Mouse (Mus musculus): ENCODE results near the gene Mrpl49. TPM values are rescaled to one million over a fixed set of nuclear protein-coding genes. Genes with fewer than 3 reads are reported as not detected.

Gene Mrpl49
- polyA plus RNA-seq, 1 experiment from 2014 or later, result 81.7 TPM

GRCm38 (mm10) chr19:6035966-6036585, 21.5 kb downstream of the Mrpl49 start:
- no peaks in the 10 kb centered on the region for H3K27me3 ChIP-seq (ENCODE audit: control insufficient read depth, insufficient read depth, low read length)
- no peaks in the 10 kb centered on the region for H3K4me1 ChIP-seq (replicated peaks; ENCODE audit: control insufficient read depth, insufficient read depth, low read length)
- no peak overlapping the region for H3K9ac ChIP-seq (ENCODE audit: low read depth, low read length)
- H3K4me3 ChIP-seq (ENCODE audit: low read depth, low read length), result no peak overlapping the region
- no peak overlapping the region for H3K4me2 ChIP-seq (replicated peaks; ENCODE audit: low read depth, low read length)
- 79% methylated on average over 9 of the region's 9 CpGs for WGBS
- no peak for ATAC-seq (ENCODE audit: low FRiP score)
- H3K36me3 ChIP-seq (ENCODE audit: control insufficient read depth, insufficient read depth, low read length), result no peaks in the 10 kb centered on the region
- no peak overlapping the region for H3K27ac ChIP-seq (ENCODE audit: low read depth, low read length)
- no peak for DNase-seq (ENCODE audit: low spot score)
- no peaks in the 10 kb centered on the region for H3K9me3 ChIP-seq (ENCODE audit: control insufficient read depth, low read length)

- H3K9me3 ChIP-seq (ENCODE audit: control insufficient read depth, low read length), result no peaks in the 10 kb centered on the region
- no peak overlapping the region for H3K4me3 ChIP-seq (ENCODE audit: low read depth, low read length)
- H3K36me3 ChIP-seq (ENCODE audit: control insufficient read depth, insufficient read depth, low read length), result no peaks in the 10 kb centered on the region
- DNase-seq (ENCODE audit: low spot score) (no peak), ATAC-seq (ENCODE audit: low FRiP score) (no peak)
- 77% methylated on average over 14 of the region's 14 CpGs for WGBS
- no peaks in the 10 kb centered on the region for H3K27me3 ChIP-seq (ENCODE audit: control insufficient read depth, insufficient read depth, low read length)
- no peak overlapping the region for H3K9ac ChIP-seq (ENCODE audit: low read depth, low read length)
- no peak overlapping the region for H3K4me2 ChIP-seq (replicated peaks; ENCODE audit: low read depth, low read length)
- H3K4me1 ChIP-seq (replicated peaks; ENCODE audit: control insufficient read depth, insufficient read depth, low read length), result no peaks in the 10 kb centered on the region
- no peak overlapping the region for H3K27ac ChIP-seq (ENCODE audit: low read depth, low read length)
Observed at GRCm38 (mm10) chr19:6030520-6031280, 26.9 kb downstream of the Mrpl49 start.

- whole genome bisulfite sequencing, result 76% methylated on average over 9 of the region's 9 CpGs
- no peak overlapping the region for H3K4me3 ChIP-seq (ENCODE audit: low read depth, low read length)
- no peaks in the 10 kb centered on the region for H3K36me3 ChIP-seq (ENCODE audit: control insufficient read depth, insufficient read depth, low read length)
- no peaks in the 10 kb centered on the region for H3K4me1 ChIP-seq (replicated peaks; ENCODE audit: control insufficient read depth, insufficient read depth, low read length)
- no peak for ATAC-seq (ENCODE audit: low FRiP score)
- H3K27me3 ChIP-seq (ENCODE audit: control insufficient read depth, insufficient read depth, low read length), result no peaks in the 10 kb centered on the region
- H3K4me2 ChIP-seq (replicated peaks; ENCODE audit: low read depth, low read length), result no peak overlapping the region
- no peak for DNase-seq (ENCODE audit: low spot score)
- no peak overlapping the region for H3K27ac ChIP-seq (ENCODE audit: low read depth, low read length)
- no peaks in the 10 kb centered on the region for H3K9me3 ChIP-seq (ENCODE audit: control insufficient read depth, low read length)
- H3K9ac ChIP-seq (ENCODE audit: low read depth, low read length), result no peak overlapping the region
Observed at GRCm38 (mm10) chr19:6029426-6029825, 28.2 kb downstream of the Mrpl49 start.

GRCm38 (mm10) chr19:6028991-6029390, 28.6 kb downstream of the Mrpl49 start:
- WGBS, result 91% methylated on average over 6 of the region's 6 CpGs
- DNase-seq (ENCODE audit: low spot score), result no peak
- Histone ChIP-seq H3K4me3 (ENCODE audit: low read depth, low read length) (no peak overlapping the region), H3K27me3 (ENCODE audit: control insufficient read depth, insufficient read depth, low read length) (no peaks in the 10 kb centered on the region), H3K27ac (ENCODE audit: low read depth, low read length) (no peak overlapping the region), H3K4me2 (replicated peaks; ENCODE audit: low read depth, low read length) (no peak overlapping the region), H3K9ac (ENCODE audit: low read depth, low read length) (no peak overlapping the region), H3K9me3 (ENCODE audit: control insufficient read depth, low read length) (no peaks in the 10 kb centered on the region), H3K4me1 (replicated peaks; ENCODE audit: control insufficient read depth, insufficient read depth, low read length) (no peaks in the 10 kb centered on the region), H3K36me3 (ENCODE audit: control insufficient read depth, insufficient read depth, low read length) (no peaks in the 10 kb centered on the region)
- no peak for ATAC-seq (ENCODE audit: low FRiP score)

GRCm38 (mm10) chr19:6023930-6024329, 33.7 kb downstream of the Mrpl49 start:
- no peak overlapping the region for H3K27ac ChIP-seq (ENCODE audit: low read depth, low read length)
- no peak for ATAC-seq (ENCODE audit: low FRiP score)

GRCm38 (mm10) chr19:6023059-6023458, 34.5 kb downstream of the Mrpl49 start:
- H3K4me3 ChIP-seq (ENCODE audit: low read depth, low read length), result no peak overlapping the region
- H3K4me1 ChIP-seq (replicated peaks; ENCODE audit: control insufficient read depth, insufficient read depth, low read length), result no peaks in the 10 kb centered on the region
- no peak for ATAC-seq (ENCODE audit: low FRiP score)
- H3K4me2 ChIP-seq (replicated peaks; ENCODE audit: low read depth, low read length), result no peak overlapping the region
- no peaks in the 10 kb centered on the region for H3K36me3 ChIP-seq (ENCODE audit: control insufficient read depth, insufficient read depth, low read length)
- no peak for DNase-seq (ENCODE audit: low spot score)
- no peaks in the 10 kb centered on the region for H3K9me3 ChIP-seq (ENCODE audit: control insufficient read depth, low read length)
- 68% methylated on average over 8 of the region's 8 CpGs for WGBS
- no peak overlapping the region for H3K9ac ChIP-seq (ENCODE audit: low read depth, low read length)
- H3K27me3 ChIP-seq (ENCODE audit: control insufficient read depth, insufficient read depth, low read length), result no peaks in the 10 kb centered on the region
- no peak overlapping the region for H3K27ac ChIP-seq (ENCODE audit: low read depth, low read length)

More at GRCm38 (mm10) chr19:6023930-6024329, 33.7 kb downstream of the Mrpl49 start:
- no peak for DNase-seq (ENCODE audit: low spot score)
- Histone ChIP-seq H3K4me3 (ENCODE audit: low read depth, low read length) (no peak overlapping the region), H3K4me1 (replicated peaks; ENCODE audit: control insufficient read depth, insufficient read depth, low read length) (no peaks in the 10 kb centered on the region), H3K9me3 (ENCODE audit: control insufficient read depth, low read length) (no peaks in the 10 kb centered on the region), H3K9ac (ENCODE audit: low read depth, low read length) (no peak overlapping the region), H3K36me3 (ENCODE audit: control insufficient read depth, insufficient read depth, low read length) (no peaks in the 10 kb centered on the region), H3K27me3 (ENCODE audit: control insufficient read depth, insufficient read depth, low read length) (no peaks in the 10 kb centered on the region), H3K4me2 (replicated peaks; ENCODE audit: low read depth, low read length) (no peak overlapping the region)
- 86% methylated on average over 7 of the region's 7 CpGs for WGBS

GRCm38 (mm10) chr19:6020276-6020675, 37.3 kb downstream of the Mrpl49 start:
- DNase-seq (ENCODE audit: low spot score), result no peak
- Histone ChIP-seq H3K9me3 (ENCODE audit: control insufficient read depth, low read length) (no peaks in the 10 kb centered on the region), H3K9ac (ENCODE audit: low read depth, low read length) (no peak overlapping the region), H3K4me2 (replicated peaks; ENCODE audit: low read depth, low read length) (no peak overlapping the region), H3K4me1 (replicated peaks; ENCODE audit: control insufficient read depth, insufficient read depth, low read length) (peaks cover 3% of the 10 kb centered on the region; the same call in 1 of the 2 replicates), H3K27ac (ENCODE audit: low read depth, low read length) (no peak overlapping the region), H3K27me3 (ENCODE audit: control insufficient read depth, insufficient read depth, low read length) (peaks cover 11% of the 10 kb centered on the region), H3K4me3 (ENCODE audit: low read depth, low read length) (no peak overlapping the region), H3K36me3 (ENCODE audit: control insufficient read depth, insufficient read depth, low read length) (no peaks in the 10 kb centered on the region)
- ATAC-seq (ENCODE audit: low FRiP score), result no peak
- 67% methylated on average over 3 of the region's 3 CpGs for WGBS

- Histone ChIP-seq H3K27ac (ENCODE audit: low read depth, low read length) (no peak overlapping the region), H3K4me2 (replicated peaks; ENCODE audit: low read depth, low read length) (no peak overlapping the region), H3K27me3 (ENCODE audit: control insufficient read depth, insufficient read depth, low read length) (peaks cover 15% of the 10 kb centered on the region), H3K9ac (ENCODE audit: low read depth, low read length) (no peak overlapping the region), H3K4me1 (replicated peaks; ENCODE audit: control insufficient read depth, insufficient read depth, low read length) (peaks cover 4% of the 10 kb centered on the region; the same call in 1 of the 2 replicates), H3K4me3 (ENCODE audit: low read depth, low read length) (no peak overlapping the region), H3K9me3 (ENCODE audit: control insufficient read depth, low read length) (no peaks in the 10 kb centered on the region), H3K36me3 (ENCODE audit: control insufficient read depth, insufficient read depth, low read length) (no peaks in the 10 kb centered on the region)
- WGBS, result 33% methylated on average over 15 of the region's 15 CpGs
- no peak for ATAC-seq (ENCODE audit: low FRiP score)
- peak; percentile 92 for DNase-seq (ENCODE audit: low spot score)
Observed at GRCm38 (mm10) chr19:6018142-6019089, 39.2 kb downstream of the Mrpl49 start.

Data from hindbrain, embryonic 11.5 days (tissue).